Mouse (Mus musculus) embryonic stem cell, embryonic (primary cell): ENCODE results near the gene Dennd2c.

ENCODE experiments used
- CTCF ChIA-PET, 4 experiments: fragments of 300-600 bp in 2 of 4; fragments of 350-600 bp in 2 of 4; sonication (Branson Sonifier 250); formaldehyde crosslinking; loops; one replicate each; lab custom pipeline; 2022; ENCODE audit warnings: inconsistent platforms in 2 of 4; lab: Charles Lee
- POLR2A ChIA-PET, 4 experiments: fragments of 300-600 bp in 2 of 4; fragments of 350-600 bp in 2 of 4; sonication (Branson Sonifier 250); formaldehyde crosslinking; loops; one replicate each; lab custom pipeline; 2022; ENCODE audit warnings: antibody characterized with exemption in 4 of 4, inconsistent platforms in 1 of 4; lab: Charles Lee

Dennd2c gene

GRCm38 (mm10) chr3:103098662-103099061, 3.7 kb upstream of the Dennd2c start:
- CTCF ChIA-PET = interaction anchor here in 3 of 4 experiments (0.6 to 1.4 kb wide), 16 partner anchors 11 to 1648 kb away, joined by 3 to 13 read pairs (median 3); partner anchors contain the start of gene Trim33 (in 1 of the 3)
- POLR2A ChIA-PET = interaction anchor here (0.5 to 7.2 kb wide), 42 partner anchors 8 to 109 kb away, joined by 3 to 127 read pairs (median 4); partner anchors contain the start of genes Csde1 (in 2 of the 4), Bcas2 (in 1 of the 4) and Nras (in 1 of the 4)

DNA sequence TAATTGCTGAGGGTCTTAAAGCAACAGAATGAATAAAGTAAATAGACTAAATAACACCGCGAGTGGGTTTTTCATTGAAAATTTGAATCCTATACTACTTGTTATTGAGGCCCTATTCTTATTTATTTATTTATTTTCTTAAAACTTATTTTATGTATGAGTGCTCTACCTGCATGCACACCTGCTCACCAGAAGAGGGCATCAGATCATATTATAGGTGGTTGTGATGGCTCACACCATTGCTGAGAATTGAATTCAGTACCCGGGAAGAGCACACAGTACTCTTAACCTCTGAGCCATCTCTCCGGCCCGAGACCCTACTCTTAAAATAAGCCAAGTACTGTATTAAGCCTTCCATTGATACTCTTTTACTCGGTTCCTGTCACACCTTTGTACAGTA, 2.7 kb upstream of the Dennd2c start:
- POLR2A ChIA-PET = interaction anchor here (0.6 to 18.3 kb wide), 26 partner anchors 9 to 104 kb away, joined by 3 to 486 read pairs (median 6); partner anchors contain the start of gene Bcas2 (in 1 of the 4)
- CTCF ChIA-PET = interaction anchor here in 3 of 4 experiments (0.6 to 1.4 kb wide), 9 partner anchors 8 to 283 kb away, joined by 3 to 5 read pairs (median 3); partner anchors contain the start of gene Trim33 (in 1 of the 3)

GRCm38 (mm10) chr3:103100735-103101134, 1.7 kb upstream of the Dennd2c start:
- CTCF ChIA-PET = interaction anchor here (0.5 to 1.4 kb wide), 22 partner anchors 9 to 463 kb away, joined by 3 to 8 read pairs (median 4); partner anchors contain the start of genes Csde1 (in 1 of the 4), Nras (in 1 of the 4) and Trim33 (in 1 of the 4)
- POLR2A ChIA-PET = interaction anchor here in 3 of 4 experiments (0.7 to 18.3 kb wide), 27 partner anchors 9 to 475 kb away, joined by 3 to 486 read pairs (median 7); partner anchors contain the start of genes Bcas2 (in 1 of the 3), Csde1 (in 1 of the 3), Nras (in 1 of the 3) and Syt6 (in 1 of the 3)

- CTCF ChIA-PET = interaction anchor here in 3 of 4 experiments (0.5 to 1.4 kb wide), 15 partner anchors 9 to 350 kb away, joined by 3 to 8 read pairs (median 4); partner anchors contain the start of genes Csde1 (in 1 of the 3) and Nras (in 1 of the 3)
- POLR2A ChIA-PET = interaction anchor here in 3 of 4 experiments (0.7 to 18.3 kb wide), 33 partner anchors 9 to 474 kb away, joined by 3 to 486 read pairs (median 9); partner anchors contain the start of genes Nras (in 2 of the 3), Bcas2 (in 1 of the 3), Csde1 (in 1 of the 3) and Syt6 (in 1 of the 3)
Measured at GRCm38 (mm10) chr3:103101194-103101593, 1.2 kb upstream of the Dennd2c start.

- ChIA-PET CTCF (interaction anchor here (0.5 to 1.7 kb wide), 11 partner anchors 16 to 66 kb away, joined by 3 to 6 read pairs (median 3); no protein-coding TSS in a partner anchor), POLR2A (interaction anchor here (0.5 to 18.3 kb wide), 66 partner anchors 8 to 273 kb away, joined by 3 to 486 read pairs (median 7); partner anchors contain the start of genes Nras (in 2 of the 4), Bcas2 (in 1 of the 4), Csde1 (in 1 of the 4) and Trim33 (in 1 of the 4))
Measured at GRCm38 (mm10) chr3:103101909-103102308, 495 bp upstream of the Dennd2c start.

DNA sequence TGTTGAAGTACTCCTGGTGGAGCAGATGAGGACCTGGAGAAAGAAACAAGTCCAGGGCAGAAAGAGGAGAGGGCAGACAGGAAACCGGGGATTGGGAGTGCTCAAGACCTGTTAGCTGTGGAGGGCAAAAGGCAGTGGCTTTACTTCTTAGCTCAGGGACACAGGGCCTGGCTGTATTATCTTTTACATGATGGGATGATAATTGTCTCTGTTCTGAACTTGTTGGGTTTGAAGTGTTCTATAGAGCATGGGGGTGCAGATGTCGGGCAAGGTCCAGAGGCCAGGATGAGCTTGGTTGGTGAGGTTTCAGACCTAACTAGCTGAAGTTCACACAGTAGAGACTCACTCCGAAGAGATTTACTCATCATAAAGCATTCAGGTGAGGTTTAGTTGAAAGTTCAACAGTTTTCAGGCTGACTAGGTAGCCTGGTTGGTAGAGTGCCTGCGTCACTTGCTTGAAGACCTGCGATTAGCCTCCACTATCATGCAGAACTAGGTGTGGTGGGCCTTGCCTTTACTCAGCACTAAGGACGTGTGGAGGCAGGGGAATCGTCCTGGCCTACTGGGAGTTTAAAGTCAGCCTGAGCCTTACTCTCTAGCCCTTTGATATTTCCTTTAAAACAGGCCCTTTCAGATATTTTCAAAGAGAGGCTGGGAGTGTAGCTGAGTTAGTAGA, 5.3 kb downstream of the Dennd2c start:
- CTCF ChIA-PET = interaction anchor here in 1 of 4 experiments (0.6 kb wide), 1 partner anchor 8 kb away, joined by 3 read pairs; no protein-coding TSS in a partner anchor
- POLR2A ChIA-PET = interaction anchor here (0.6 to 18.3 kb wide), 32 partner anchors 9 to 172 kb away, joined by 3 to 486 read pairs (median 4); partner anchors contain the start of genes Bcas2 (in 1 of the 4), Nras (in 1 of the 4) and Trim33 (in 1 of the 4)

DNA sequence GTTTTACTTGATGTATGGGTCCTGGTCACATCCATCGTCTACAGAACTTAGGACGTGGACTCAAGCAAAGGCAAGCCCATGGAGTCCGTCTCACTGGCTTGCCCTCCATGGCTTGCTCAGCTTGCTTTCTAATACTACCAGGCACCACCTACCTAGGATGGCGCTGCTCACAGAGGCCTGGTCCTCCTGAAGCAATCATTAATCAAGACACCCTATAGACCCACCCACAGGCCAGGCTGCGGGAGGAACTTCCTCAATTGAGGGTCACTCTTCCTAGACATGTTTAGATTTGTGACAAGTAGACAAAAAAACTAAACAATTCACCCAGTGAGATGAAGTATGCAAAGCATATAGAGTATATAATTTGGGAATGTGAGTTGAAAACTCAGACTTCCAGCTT, 9.8 kb downstream of the Dennd2c start:
- ChIA-PET POLR2A (interaction anchor here (0.8 to 21.3 kb wide), 14 partner anchors 3 to 40 kb away, joined by 3 to 486 read pairs (median 10); partner anchors contain the start of gene Dennd2c (in 4 of the 4)), CTCF (no interaction called here)

DNA sequence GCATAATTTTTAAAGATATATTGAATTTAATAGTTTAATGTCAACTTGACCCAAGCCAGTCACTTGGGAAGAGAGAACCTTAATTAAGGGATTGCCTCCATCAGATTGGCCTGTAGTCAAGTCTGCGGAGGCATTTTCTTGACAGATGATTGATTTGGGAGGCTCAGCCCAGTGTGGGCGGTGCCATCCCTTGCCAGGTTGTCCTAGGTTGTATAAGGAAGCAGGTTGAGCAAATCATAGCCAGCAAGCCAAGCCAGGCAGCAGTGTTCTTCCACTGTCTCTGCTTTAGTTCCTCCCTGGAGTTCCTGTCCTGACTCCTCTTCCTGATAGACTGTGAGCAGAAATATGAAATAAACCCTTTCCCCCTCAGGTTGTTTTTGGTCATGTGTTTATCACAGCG, 21.2 kb downstream of the Dennd2c start:
- CTCF ChIA-PET = interaction anchor here in 1 of 4 experiments (1.0 kb wide), 1 partner anchor 30 kb away, joined by 3 read pairs; no protein-coding TSS in a partner anchor
- POLR2A ChIA-PET = interaction anchor here in 2 of 4 experiments (1.0 to 21.3 kb wide), 9 partner anchors 7 to 41 kb away, joined by 3 to 926 read pairs (median 15); partner anchors contain the start of gene Dennd2c (in 2 of the 2)

DNA sequence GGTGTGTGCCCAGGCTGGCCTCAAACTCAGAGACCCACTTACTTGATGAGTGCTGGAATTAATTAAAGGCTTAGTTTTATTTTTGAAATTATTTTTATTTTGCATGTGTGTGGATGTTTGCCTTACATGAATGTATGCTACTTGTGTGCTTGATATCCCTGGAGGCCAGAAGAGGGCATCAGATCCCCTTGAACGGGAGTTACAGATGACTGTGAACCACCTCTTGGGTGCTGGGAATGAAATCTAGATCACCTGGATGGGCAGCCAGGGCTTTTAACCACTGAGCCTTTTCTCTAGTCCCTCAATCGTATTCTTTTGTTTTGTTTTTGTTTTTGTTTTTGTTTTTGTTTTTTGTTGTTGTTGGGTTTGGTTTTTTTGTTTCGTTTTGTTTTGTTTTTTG, 23.7 kb downstream of the Dennd2c start:
- POLR2A ChIA-PET = interaction anchor here (0.6 to 21.3 kb wide), 21 partner anchors 15 to 124 kb away, joined by 3 to 926 read pairs (median 21); partner anchors contain the start of genes Dennd2c (in 2 of the 4) and Bcas2 (in 1 of the 4)
- CTCF ChIA-PET = interaction anchor here in 2 of 4 experiments (1.1 to 2.5 kb wide), 4 partner anchors 20 to 48 kb away, joined by 4 to 10 read pairs (median 6); no protein-coding TSS in a partner anchor

- ChIA-PET CTCF (interaction anchor here in 3 of 4 experiments (0.5 to 2.5 kb wide), 13 partner anchors 8 to 170 kb away, joined by 3 to 10 read pairs (median 4); partner anchors contain the start of gene Dennd2c (in 2 of the 3)), POLR2A (interaction anchor here (0.5 to 21.3 kb wide), 50 partner anchors 8 to 683 kb away, joined by 3 to 926 read pairs (median 6); partner anchors contain the start of genes Dennd2c (in 3 of the 4), Bcas2 (in 1 of the 4), Csde1 (in 1 of the 4) and Gm43064 (in 1 of the 4))
Measured at GRCm38 (mm10) chr3:103127177-103127576, 24.8 kb downstream of the Dennd2c start.

GRCm38 (mm10) chr3:103127721-103128120, 25.3 kb downstream of the Dennd2c start:
- POLR2A ChIA-PET = interaction anchor here (0.5 to 21.3 kb wide), 45 partner anchors 9 to 682 kb away, joined by 3 to 926 read pairs (median 7); partner anchors contain the start of genes Dennd2c (in 3 of the 4), Bcas2 (in 1 of the 4), Csde1 (in 1 of the 4) and Gm43064 (in 1 of the 4)
- CTCF ChIA-PET = interaction anchor here in 3 of 4 experiments (0.5 to 2.5 kb wide), 11 partner anchors 9 to 97 kb away, joined by 3 to 10 read pairs (median 3); partner anchors contain the start of gene Dennd2c (in 2 of the 3)

DNA sequence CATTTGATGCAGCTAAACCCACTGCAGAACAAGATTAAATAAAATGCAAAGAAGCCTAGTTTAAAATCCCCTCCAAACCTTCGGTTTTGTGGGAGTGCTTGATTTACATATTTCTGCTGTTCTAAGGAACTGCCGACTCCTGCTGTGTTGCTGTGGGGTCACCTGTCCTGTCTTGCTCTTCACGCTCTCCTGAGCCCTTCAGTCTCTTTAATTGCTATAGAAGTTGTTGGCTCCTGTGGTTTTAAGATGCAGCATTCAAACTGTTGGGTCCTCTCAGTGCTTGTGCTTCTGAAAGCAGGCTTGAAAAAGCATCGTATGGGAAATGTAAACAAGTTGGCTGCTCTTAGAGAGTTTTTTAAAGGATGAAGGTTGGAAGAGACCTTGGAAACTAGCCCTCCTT, 25.8 kb downstream of the Dennd2c start:
- ChIA-PET POLR2A (interaction anchor here (0.9 to 21.3 kb wide), 37 partner anchors 9 to 682 kb away, joined by 3 to 926 read pairs (median 9); partner anchors contain the start of genes Dennd2c (in 3 of the 4), Bcas2 (in 1 of the 4), Csde1 (in 1 of the 4) and Gm43064 (in 1 of the 4)), CTCF (interaction anchor here in 2 of 4 experiments (0.5 to 1.8 kb wide), 6 partner anchors 9 to 1667 kb away, joined by 3 to 8 read pairs (median 3); no protein-coding TSS in a partner anchor)

- CTCF ChIA-PET = interaction anchor here in 2 of 4 experiments (0.8 to 1.7 kb wide), 3 partner anchors 16 to 24 kb away, joined by 3 read pairs; no protein-coding TSS in a partner anchor
- POLR2A ChIA-PET = interaction anchor here (0.6 to 21.3 kb wide), 41 partner anchors 8 to 109 kb away, joined by 3 to 926 read pairs (median 6); partner anchors contain the start of genes Dennd2c (in 3 of the 4), Bcas2 (in 1 of the 4), Csde1 (in 1 of the 4) and Nras (in 1 of the 4)
Measured at GRCm38 (mm10) chr3:103129367-103130159, 27.2 kb downstream of the Dennd2c start.

DNA sequence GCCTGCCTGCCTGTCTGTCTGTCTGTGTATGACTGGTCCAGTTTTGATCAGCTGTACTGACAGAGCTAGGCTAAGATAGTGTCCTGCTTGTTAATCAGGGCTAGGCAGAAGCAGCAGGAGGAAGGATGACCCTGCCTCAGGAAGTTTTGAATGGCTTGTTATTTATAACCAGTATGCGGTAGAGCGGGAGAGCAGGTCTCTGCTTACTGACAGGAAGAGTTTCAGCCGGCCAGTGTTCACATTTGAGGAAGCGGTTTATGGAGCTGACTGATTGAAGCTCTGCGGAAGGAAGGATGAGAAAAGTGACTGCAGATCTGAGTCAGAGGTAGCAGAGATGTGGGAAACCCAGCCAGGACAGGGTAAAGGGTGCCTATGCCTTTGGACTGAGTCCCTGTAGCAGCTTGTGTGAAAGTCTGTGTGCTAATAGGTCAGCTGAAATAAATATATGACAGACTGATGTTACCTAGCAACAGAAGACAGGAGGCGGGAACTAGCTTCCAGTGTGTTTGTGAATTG, 27.9 kb downstream of the Dennd2c start:
- ChIA-PET CTCF (interaction anchor here in 3 of 4 experiments (0.8 to 2.0 kb wide), 6 partner anchors 16 to 81 kb away, joined by 3 to 6 read pairs (median 4); no protein-coding TSS in a partner anchor), POLR2A (interaction anchor here (0.6 to 21.3 kb wide), 42 partner anchors 8 to 1715 kb away, joined by 3 to 926 read pairs (median 6); partner anchors contain the start of genes Dennd2c (in 4 of the 4), Bcas2 (in 1 of the 4), Csde1 (in 1 of the 4) and Trim33 (in 1 of the 4))

DNA sequence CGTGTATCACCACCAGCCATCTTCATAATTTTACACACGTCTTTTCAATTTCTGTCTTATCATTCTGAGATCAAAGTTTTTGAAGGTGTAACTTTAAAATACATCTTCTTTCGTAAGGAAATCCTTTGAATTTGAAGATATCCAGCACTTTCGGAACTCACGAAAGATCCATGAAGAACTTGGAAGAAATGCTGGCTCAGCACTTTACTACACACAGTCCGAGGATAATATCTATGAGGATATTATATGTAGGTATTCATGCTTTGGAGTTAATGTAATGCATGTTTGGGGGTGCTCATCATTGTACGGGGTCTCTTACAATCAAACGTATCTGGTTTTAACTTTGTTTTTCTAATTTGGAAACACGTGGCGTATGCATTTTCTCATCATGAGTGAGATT, 30.7 kb downstream of the Dennd2c start:
- ChIA-PET CTCF (no interaction called here), POLR2A (interaction anchor here in 3 of 4 experiments (0.7 to 16.9 kb wide), 4 partner anchors 9 to 104 kb away, joined by 3 to 926 read pairs (median 313); partner anchors contain the start of gene Dennd2c (in 1 of the 3))
